Mouse (Mus musculus): Measurements from ENCODE around the gene F13b. TPM values are rescaled to one million over a fixed set of nuclear protein-coding genes. Genes with fewer than 3 reads are reported as not detected.

The F13b gene
- polyA plus RNA-seq, 1 experiment from 2014 or later, result not detected

DNA sequence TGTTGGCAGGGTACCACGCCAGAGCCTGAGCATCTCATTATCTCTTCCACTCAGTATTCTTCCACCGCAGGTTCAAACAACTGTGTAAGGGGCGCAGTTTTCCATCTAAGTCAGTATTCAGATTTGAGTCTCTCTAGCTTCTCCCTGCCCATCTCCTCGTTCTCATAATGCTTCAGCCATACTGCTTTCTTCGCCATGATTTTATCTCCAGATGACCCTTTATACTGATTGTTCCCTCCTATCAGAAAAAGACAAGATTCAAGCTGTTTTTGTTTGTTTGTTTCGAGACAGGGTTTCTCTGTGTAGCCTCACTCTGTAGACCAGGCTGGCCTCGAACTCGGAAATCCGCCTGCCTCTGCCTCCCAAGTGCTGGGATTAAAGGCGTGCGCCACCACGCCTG is 13.1 kb downstream of the F13b start:
- WGBS, result 92% methylated on average over 12 of the region's 12 CpGs
- H3K27ac ChIP-seq, result no peak overlapping the region
- H3K36me3 ChIP-seq, result no peaks in the 10 kb centered on the region
- no peaks in the 10 kb centered on the region for H3K27me3 ChIP-seq
- no peaks in the 10 kb centered on the region for H3K9me3 ChIP-seq
- H3K4me2 ChIP-seq (replicated peaks), result no peak overlapping the region
- ATAC-seq, result no peak
- H3K9ac ChIP-seq (replicated peaks), result no peak overlapping the region
- no peak overlapping the region for H3K4me3 ChIP-seq (replicated peaks)
- H3K4me1 ChIP-seq (replicated peaks), result no peaks in the 10 kb centered on the region

DNA sequence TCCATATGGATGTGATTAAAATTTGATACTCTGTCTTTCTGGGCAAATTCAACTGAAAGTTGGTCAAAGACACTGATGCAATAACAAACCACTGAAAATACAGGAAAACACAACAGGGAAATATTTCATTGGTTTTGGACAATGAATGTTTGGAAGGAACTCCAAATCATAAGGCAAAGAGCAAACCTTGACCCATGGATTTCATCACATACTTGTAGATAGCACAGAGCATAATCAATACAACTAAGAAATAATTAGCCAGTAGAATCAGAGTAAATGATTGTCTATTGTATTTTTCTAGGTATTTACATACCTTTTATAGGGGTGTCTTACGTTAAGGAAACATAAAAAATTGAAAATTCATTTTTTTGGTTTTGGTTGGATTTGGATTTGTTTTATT is 47.0 kb downstream of the F13b start:
- WGBS, result 97% methylated on average over 1 of the region's 1 CpGs
- ATAC-seq, result no peak
- Histone ChIP-seq H3K27me3 (no peaks in the 10 kb centered on the region), H3K27ac (no peak overlapping the region), H3K9me3 (no peaks in the 10 kb centered on the region), H3K4me3 (replicated peaks) (no peak overlapping the region), H3K9ac (replicated peaks) (no peak overlapping the region), H3K36me3 (no peaks in the 10 kb centered on the region), H3K4me1 (replicated peaks) (no peaks in the 10 kb centered on the region), H3K4me2 (replicated peaks) (no peak overlapping the region)

DNA sequence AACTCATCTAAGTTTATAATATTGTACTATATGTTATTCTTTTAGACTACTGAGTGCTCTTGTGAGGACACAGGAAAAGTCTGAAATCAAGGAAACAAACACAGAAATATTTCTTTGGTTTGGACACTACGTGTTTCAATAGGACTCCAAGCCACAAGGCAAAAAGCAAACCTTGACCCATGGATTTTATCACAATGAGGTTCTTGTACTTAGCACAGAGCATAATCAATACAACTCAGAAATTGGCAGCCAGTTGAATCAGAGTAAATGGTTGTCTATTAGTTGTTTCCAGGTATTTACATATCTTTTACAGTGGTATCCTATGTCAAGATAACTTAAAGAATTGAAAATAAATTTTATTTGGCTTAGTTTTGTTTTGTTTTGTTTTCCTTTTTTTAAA is 49.8 kb downstream of the F13b start:
- no peak for ATAC-seq
- H3K27ac ChIP-seq, result no peak overlapping the region
- H3K4me2 ChIP-seq (replicated peaks), result no peak overlapping the region
- WGBS, result 67% methylated on average over 1 of the region's 1 CpGs
- H3K4me1 ChIP-seq (replicated peaks), result no peaks in the 10 kb centered on the region
- H3K27me3 ChIP-seq, result no peaks in the 10 kb centered on the region
- no peaks in the 10 kb centered on the region for H3K9me3 ChIP-seq
- H3K36me3 ChIP-seq, result no peaks in the 10 kb centered on the region
- no peak overlapping the region for H3K4me3 ChIP-seq (replicated peaks)
- H3K9ac ChIP-seq (replicated peaks), result no peak overlapping the region

DNA sequence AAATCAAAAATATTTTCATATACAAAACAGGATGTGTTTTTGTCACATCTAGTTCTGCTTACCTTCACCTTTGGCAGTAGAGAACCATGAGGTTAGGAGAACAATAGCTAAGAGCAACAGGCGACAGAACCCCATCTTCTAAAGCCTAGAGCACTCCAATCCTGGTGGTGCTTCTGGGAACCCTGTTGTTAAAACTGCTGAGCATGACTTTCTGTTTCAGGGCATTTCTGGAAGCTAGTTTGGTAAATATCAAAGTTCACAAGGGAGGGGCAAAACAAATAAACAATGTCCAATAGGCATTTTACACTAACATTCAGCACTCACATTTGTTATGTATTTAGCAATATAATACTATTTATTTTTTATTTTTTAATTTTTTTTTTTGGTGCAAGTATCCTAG is 58.5 kb downstream of the F13b start, which contains the start of gene Cfhr1:
TSS of gene Cfhr1 (minus strand) at position 249 of the 400 bp plus-strand sequence.
- no peak within 1 kb of the TSS for H3K4me3 ChIP-seq (replicated peaks)
- WGBS, result 73% methylated on average over 1 of the region's 1 CpGs
- no peaks in the 10 kb centered on the region for H3K4me1 ChIP-seq (replicated peaks)
- no peaks in the 10 kb centered on the region for H3K36me3 ChIP-seq
- ATAC-seq, result no peak
- no peaks in the 10 kb centered on the region for H3K27me3 ChIP-seq
- H3K9me3 ChIP-seq, result no peaks in the 10 kb centered on the region
- H3K27ac ChIP-seq, result no peak within 1 kb of the TSS
- H3K9ac ChIP-seq (replicated peaks), result no peak within 1 kb of the TSS
- H3K4me2 ChIP-seq (replicated peaks), result no peak within 1 kb of the TSS

Other genes with a start within 250 kb of the F13b start
- gene Crb1, start 124.6 kb upstream of the F13b start, polyA plus RNA-seq (2015; fragmentation: Nextera tagmentation; extraction: Ambion mirVana), result 3.1 and 4.0 TPM in 2 replicates
- 17.3 and 19.4 TPM in 2 replicates for gene Zbtb41, start 79.4 kb upstream of the F13b start, polyA plus RNA-seq (2015; fragmentation: Nextera tagmentation; extraction: Ambion mirVana)
- 8.7 and 9.8 TPM in 2 replicates for gene Aspm, start 46.9 kb upstream of the F13b start, polyA plus RNA-seq (2015; fragmentation: Nextera tagmentation; extraction: Ambion mirVana)
- gene Cfhr1, start 58.6 kb downstream of the F13b start, polyA plus RNA-seq (2015; fragmentation: Nextera tagmentation; extraction: Ambion mirVana), result not detected in 2 replicates

Data from midbrain, embryonic 13.5 days (tissue).